Mouse (Mus musculus) MEL (cell line): ENCODE data around the gene Sec61g. TPM values are rescaled to one million over a fixed set of nuclear protein-coding genes. Genes with fewer than 3 reads are reported as not detected.
A peak's percentile ranks its signal among the peaks of the same experiment; 100 is the strongest.

Experiments
- DNase-seq: peaks from one replicate; pipeline ENCODE4 v3.0.0; 2011; ENCODE audit warnings: low read depth, low spot score
- H3K27ac ChIP-seq: 2 replicates; pipeline ENCODE4 v1.5.1; 2012; ENCODE audit warnings: low read depth, mild to moderate bottlenecking, control low read depth, low read length, moderate library complexity; ENCODE audit not compliant: control insufficient read depth
- H3K27me3 ChIP-seq, 2 experiments: fragments of 150-350 bp in 1 of 2; sonication (generic) in 1 of 2; 2 replicates each; pipeline ENCODE4 v1.6.1; 2012; ENCODE audit warnings: low read length in 2 of 2, mild to moderate bottlenecking in 2 of 2, improper control_type of control experiment in 1 of 2, moderate library complexity in 1 of 2; ENCODE audit not compliant: insufficient read depth in 2 of 2, control insufficient read depth in 1 of 2
- H3K36me3 ChIP-seq, 2 experiments: 2 replicates each; pipeline ENCODE4 v1.6.1; 2012 to 2014; ENCODE audit warnings: low read length in 2 of 2, improper control_type of control experiment in 1 of 2, inconsistent platforms in 1 of 2, mild to moderate bottlenecking in 1 of 2; ENCODE audit not compliant: insufficient read depth in 2 of 2, control insufficient read depth in 1 of 2
- H3K4me1 ChIP-seq, 2 experiments: fragments of 150-350 bp in 1 of 2; sonication (generic) in 1 of 2; 2 replicates each; pipeline ENCODE4 v1.6.1; 2012; ENCODE audit warnings: low read length in 2 of 2, improper control_type of control experiment in 1 of 2, mild to moderate bottlenecking in 1 of 2; ENCODE audit not compliant: insufficient read depth in 2 of 2, control insufficient read depth in 1 of 2
- H3K4me3 ChIP-seq, 2 experiments: fragments of 150-350 bp in 1 of 2; sonication (generic) in 1 of 2; 2 replicates each; pipeline ENCODE4 v1.5.1; 2012; ENCODE audit warnings: low read depth in 2 of 2, low read length in 2 of 2, mild to moderate bottlenecking in 2 of 2, moderate library complexity in 2 of 2, control low read depth in 1 of 2, improper control_type of control experiment in 1 of 2; ENCODE audit not compliant: control insufficient read depth in 1 of 2, insufficient read depth in 1 of 2
- H3K79me2 ChIP-seq: 2 replicates; pipeline ENCODE4 v1.6.1; 2012; ENCODE audit warnings: mild to moderate bottlenecking, low read length, moderate library complexity; ENCODE audit not compliant: control insufficient read depth, poor library complexity, insufficient read depth
- H3K9ac ChIP-seq: 2 replicates; pipeline ENCODE4 v1.6.1; 2012; ENCODE audit warnings: low read depth, mild to moderate bottlenecking, control low read depth, low read length, moderate library complexity; ENCODE audit not compliant: control insufficient read depth, poor library complexity, severe bottlenecking
- H3K9me3 ChIP-seq: fragments of 150-350 bp; sonication (generic); replicated peaks from 2 replicates; pipeline ENCODE4 v1.6.1; 2012; ENCODE audit warnings: mild to moderate bottlenecking, low read length, improper control_type of control experiment, moderate library complexity; ENCODE audit not compliant: insufficient read depth
- BHLHE40 ChIP-seq: IDR thresholded peaks from 2 replicates; pipeline ENCODE4 v1.6.1; 2012; ENCODE audit warnings: low read depth, mild to moderate bottlenecking, inconsistent platforms, low read length, improper control_type of control experiment, borderline replicate concordance
- CHD2 ChIP-seq: IDR thresholded peaks from 2 replicates; pipeline ENCODE4 v1.6.1; 2011; ENCODE audit warnings: low read length, improper control_type of control experiment
- E2F4 ChIP-seq: IDR thresholded peaks from 2 replicates; pipeline ENCODE4 v1.6.1; 2011; ENCODE audit warnings: low read depth, low read length, improper control_type of control experiment, borderline replicate concordance
- ELF1 ChIP-seq: IDR thresholded peaks from 2 replicates; pipeline ENCODE4 v1.6.1; 2014; ENCODE audit warnings: low read depth, mild to moderate bottlenecking, inconsistent platforms, low read length, improper control_type of control experiment, moderate library complexity
- EP300 ChIP-seq, 2 experiments: IDR thresholded peaks; 2 replicates each; pipeline ENCODE4 v1.6.1; 2011; ENCODE audit warnings: improper control_type of control experiment in 2 of 2, low read length in 2 of 2, low read depth in 1 of 2, mild to moderate bottlenecking in 1 of 2
- ETS1 ChIP-seq: IDR thresholded peaks from 2 replicates; pipeline ENCODE4 v1.6.1; 2012; ENCODE audit warnings: low read depth, mild to moderate bottlenecking, inconsistent platforms, low read length, improper control_type of control experiment, moderate library complexity
- GATA1 ChIP-seq: IDR thresholded peaks from 2 replicates; pipeline ENCODE4 v1.6.1; 2011; ENCODE audit warnings: low read depth, low read length, improper control_type of control experiment
- HCFC1 ChIP-seq: IDR thresholded peaks from 2 replicates; pipeline ENCODE4 v1.6.1; 2012; ENCODE audit warnings: low read depth, mild to moderate bottlenecking, inconsistent platforms, low read length, improper control_type of control experiment, moderate library complexity
- KAT2A ChIP-seq: conservative IDR thresholded peaks from 2 replicates; pipeline ENCODE4 v1.6.1; 2012; ENCODE audit warnings: low read depth, low read length, improper control_type of control experiment, inconsistent platforms
- MAFK ChIP-seq: IDR thresholded peaks from 2 replicates; pipeline ENCODE4 v1.6.1; 2011; ENCODE audit warnings: low read depth, mild to moderate bottlenecking, low read length, improper control_type of control experiment, borderline replicate concordance
- MAZ ChIP-seq: IDR thresholded peaks from 2 replicates; pipeline ENCODE4 v1.6.1; 2012; ENCODE audit warnings: low read depth, mild to moderate bottlenecking, inconsistent platforms, low read length, improper control_type of control experiment
- MEF2A ChIP-seq: IDR thresholded peaks from 2 replicates; pipeline ENCODE4 v1.6.1; 2014; ENCODE audit warnings: low read depth, mild to moderate bottlenecking, inconsistent platforms, low read length, improper control_type of control experiment; ENCODE audit not compliant: poor library complexity, insufficient replicate concordance, severe bottlenecking; ENCODE audit errors: extremely low read depth
- MXI1 ChIP-seq: IDR thresholded peaks from 2 replicates; pipeline ENCODE4 v1.6.1; 2011; ENCODE audit warnings: mild to moderate bottlenecking, low read depth, low read length, improper control_type of control experiment
- MYC ChIP-seq: IDR thresholded peaks from 2 replicates; pipeline ENCODE4 v1.6.1; 2011; ENCODE audit warnings: low read depth, mild to moderate bottlenecking, low read length, improper control_type of control experiment, moderate library complexity
- NELFE ChIP-seq: IDR thresholded peaks from 2 replicates; pipeline ENCODE4 v1.6.1; 2011; ENCODE audit warnings: low read depth, low read length, improper control_type of control experiment
- NRF1 ChIP-seq: IDR thresholded peaks from 2 replicates; pipeline ENCODE4 v1.6.1; 2014; ENCODE audit warnings: low read depth, mild to moderate bottlenecking, inconsistent platforms, low read length, improper control_type of control experiment, moderate library complexity; ENCODE audit not compliant: poor library complexity, insufficient read depth, severe bottlenecking
- POLR2A ChIP-seq, 2 experiments: IDR thresholded peaks; 2 replicates each; pipeline ENCODE4 v1.6.1; 2011 to 2012; ENCODE audit warnings: low read length in 2 of 2, mild to moderate bottlenecking in 2 of 2, control low read depth in 1 of 2, improper control_type of control experiment in 1 of 2, low read depth in 1 of 2, moderate library complexity in 1 of 2; ENCODE audit not compliant: control insufficient read depth in 1 of 2, insufficient read depth in 1 of 2, poor library complexity in 1 of 2
- POLR2AphosphoS2 ChIP-seq: IDR thresholded peaks from 2 replicates; pipeline ENCODE4 v1.6.1; 2011; ENCODE audit warnings: low read length, improper control_type of control experiment
- RAD21 ChIP-seq: IDR thresholded peaks from 2 replicates; pipeline ENCODE4 v1.6.1; 2011; ENCODE audit warnings: mild to moderate bottlenecking, low read depth, low read length, improper control_type of control experiment
- SIN3A ChIP-seq: IDR thresholded peaks from 2 replicates; pipeline ENCODE4 v1.6.1; 2012; ENCODE audit warnings: low read length, improper control_type of control experiment, inconsistent platforms
- SMC3 ChIP-seq: IDR thresholded peaks from 2 replicates; pipeline ENCODE4 v1.6.1; 2011; ENCODE audit warnings: low read depth, low read length, improper control_type of control experiment
- TBP ChIP-seq: IDR thresholded peaks from 2 replicates; pipeline ENCODE4 v1.8.0; 2011; ENCODE audit warnings: low read depth, low read length, improper control_type of control experiment
- TCF12 ChIP-seq: IDR thresholded peaks from 2 replicates; pipeline ENCODE4 v1.6.1; 2014; ENCODE audit warnings: low read depth, mild to moderate bottlenecking, inconsistent platforms, low read length, improper control_type of control experiment, moderate library complexity
- UBTF ChIP-seq: IDR thresholded peaks from 2 replicates; pipeline ENCODE4 v1.6.1; 2012; ENCODE audit warnings: low read depth, mild to moderate bottlenecking, inconsistent platforms, low read length, improper control_type of control experiment, moderate library complexity, borderline replicate concordance; ENCODE audit not compliant: insufficient read depth
- USF1 ChIP-seq: IDR thresholded peaks from 2 replicates; pipeline ENCODE4 v1.6.1; 2014; ENCODE audit warnings: low read depth, mild to moderate bottlenecking, inconsistent platforms, low read length, improper control_type of control experiment, moderate library complexity
- USF2 ChIP-seq, 2 experiments: IDR thresholded peaks; 2 replicates each; pipeline ENCODE4 v1.6.1; 2011 to 2012; ENCODE audit warnings: improper control_type of control experiment in 2 of 2, low read length in 2 of 2, borderline replicate concordance in 1 of 2, inconsistent platforms in 1 of 2, low read depth in 1 of 2, mild to moderate bottlenecking in 1 of 2; ENCODE audit not compliant: insufficient read depth in 1 of 2
- ZMIZ1 ChIP-seq: IDR thresholded peaks from 2 replicates; pipeline ENCODE4 v1.6.1; 2012; ENCODE audit warnings: low read depth, mild to moderate bottlenecking, inconsistent platforms, low read length, improper control_type of control experiment, moderate library complexity
- polyA plus RNA-seq, 2 experiments: library from polyadenylated mRNA; stranded (reverse) in 1 of 2; unstranded in 1 of 2; fragments of >175 nt in 1 of 2; fragments of >200 nt in 1 of 2; gene quantifications; 2 replicates each; pipeline versions ENCODE4 v1.2.1 to v1.2.4; 2012; ENCODE audit warnings: low replicate concordance in 2 of 2, low read depth in 1 of 2; ENCODE audit not compliant: insufficient read length in 2 of 2, insufficient read depth in 1 of 2, missing spikeins in 1 of 2
- total RNA-seq: library from RNA; depleted of rRNA; stranded (reverse); fragments of 300-350 nt; gene quantifications from 2 replicates; pipeline ENCODE4 v1.2.3, GENCODE M21; 2012; rRNA removed

Sec61g gene
- total RNA-seq (56.2 and 61.7 TPM in 2 replicates), polyA plus RNA-seq (10 to 100 TPM in 1 of 2 experiments, not detected in 1; 20.4 TPM)

DNA sequence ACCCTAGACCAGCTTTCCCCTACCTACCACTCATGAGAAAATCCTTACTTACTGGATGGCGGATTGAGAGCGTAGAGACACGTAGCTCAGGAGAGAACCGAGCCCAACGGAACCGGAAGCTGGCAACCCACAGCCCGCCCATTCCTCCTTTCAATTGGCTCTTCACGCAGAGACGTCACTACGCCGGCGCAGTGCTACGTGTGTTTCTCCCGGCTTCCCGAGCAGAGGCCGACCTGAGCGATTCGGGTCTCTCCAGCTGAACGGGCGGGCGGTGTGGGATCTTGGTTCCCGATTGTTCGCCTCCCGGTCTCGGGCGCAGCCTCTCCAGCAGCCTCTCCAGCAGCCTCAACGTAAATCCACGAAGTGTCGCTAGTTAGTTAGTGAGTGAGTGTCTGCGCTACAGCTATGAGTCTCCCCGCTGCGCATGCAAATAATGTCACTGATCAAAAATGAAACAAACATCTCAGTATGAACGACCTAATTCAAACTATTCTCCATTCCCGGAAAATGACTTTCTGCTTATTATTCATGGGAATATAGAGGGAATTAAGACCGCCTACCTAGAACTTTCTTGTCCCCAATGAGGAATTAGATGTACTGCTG lies at the start of gene Sec61g:
TSS of gene Sec61g (minus strand) at position 433 of the 603 bp plus-strand sequence.
- peaks cover 29 to 37% of the 10 kb centered on the region in 2 experiments for H3K36me3 ChIP-seq
- TF ChIP-seq GATA1 (no peak), USF1 (0 out of 2 replicates have a peak, but pooled peaks have one; percentile 3), SIN3A (peak; percentile 75), POLR2A (IDR thresholded peaks at IDR 0.05; ENCODE audit: control insufficient read depth in 1 of 2, insufficient read depth in 1 of 2, low read depth in 1 of 2, low read length in 2 of 2, poor library complexity in 1 of 2) (peak; percentile 97), ELF1 (peak; percentile 85), BHLHE40 (no peak), RAD21 (no peak), E2F4 (no peak), ETS1 (0 out of 2 replicates have a peak, but pooled peaks have one; percentile 15), MAFK (no peak), HCFC1 (peak; percentile 87), CHD2 (no peak), KAT2A (peak; percentile 62), TBP (peak; percentile 86), MYC (peak; percentile 30; the same call in 1 of the 2 replicates), ZMIZ1 (peak; percentile 48; the same call in 1 of the 2 replicates), MXI1 (peak; percentile 63), NRF1 (peak; percentile 76), MAZ (no peak), POLR2AphosphoS2 (peak; percentile 97), TCF12 (peak; percentile 78), NELFE (peak; percentile 98), USF2 (IDR thresholded peaks at IDR 0.05; ENCODE audit: borderline replicate concordance in 1 of 2, insufficient read depth in 1 of 2, low read depth in 1 of 2, low read length in 2 of 2) (no peak), SMC3 (no peak), MEF2A (no peak), EP300 (IDR thresholded peaks at IDR 0.05; ENCODE audit: low read depth in 1 of 2, low read length in 2 of 2) (no peak), UBTF (0 out of 2 replicates have a peak, but pooled peaks have one; percentile 59)
- peak; percentile 96 for DNase-seq

More for the DNA sequence above, at the start of gene Sec61g:
- Histone ChIP-seq H3K9me3 (no peaks in the 10 kb centered on the region), H3K79me2 (peaks cover 20% of the 10 kb centered on the region), H3K4me3 (peak within 1 kb of the TSS; percentile 90 to 98), H3K27me3 (peaks cover 0 to 1% of the 10 kb centered on the region in 2 experiments; a peak in 1 of 4 replicates), H3K27ac (peak within 1 kb of the TSS; percentile 79), H3K9ac (peak within 1 kb of the TSS; percentile 99), H3K4me1 (peaks cover 6 to 16% of the 10 kb centered on the region in 2 experiments)
